Mouse (Mus musculus) olfactory bulb, adult 2 months (tissue): Measurements from ENCODE around the gene Trip6. TPM values are rescaled to one million over a fixed set of nuclear protein-coding genes. Genes with fewer than 3 reads are reported as not detected.

Experiments used
- H3K27ac ChIP-seq: fragments of 200-500 bp; 2 replicates; pipeline ENCODE4 v1.5.1; 2012; ENCODE audit warnings: low read depth, low read length; ENCODE audit not compliant: insufficient read depth
- H3K4me1 ChIP-seq: fragments of 200-500 bp; 2 replicates; pipeline ENCODE4 v1.6.1; 2012; ENCODE audit warnings: low read length; ENCODE audit not compliant: control insufficient read depth, insufficient read depth
- H3K4me3 ChIP-seq: fragments of 200-500 bp; 2 replicates; pipeline ENCODE4 v1.5.1; 2012; ENCODE audit warnings: mild to moderate bottlenecking, low read depth, low read length, moderate library complexity; ENCODE audit not compliant: insufficient read depth
- CTCF ChIP-seq: fragments of 200-500 bp; IDR thresholded peaks from 2 replicates; pipeline ENCODE4 v1.5.1; 2012; ENCODE audit warnings: low read depth, mild to moderate bottlenecking, low read length, moderate library complexity; ENCODE audit not compliant: insufficient read depth
- POLR2A ChIP-seq: fragments of 200-500 bp; IDR thresholded peaks from 2 replicates; pipeline ENCODE4 v1.6.1; 2012; ENCODE audit warnings: mild to moderate bottlenecking, low read depth, low read length, moderate library complexity; ENCODE audit not compliant: insufficient read depth
- WGBS: fragments of 180-500 bp; shearing (Covaris S2); methylation state at CpG from one replicate; pipeline ENCODE4 v1.1.7; 2018; 5-methylcytosine and 5-hydroxymethylcytosine counted together
- polyA plus RNA-seq: library from polyadenylated mRNA; stranded (reverse); fragments of >200 nt; gene quantifications from 2 replicates; pipeline ENCODE4 v1.2.4, GENCODE M21; 2012; ENCODE audit warnings: low replicate concordance; ENCODE audit not compliant: missing spikeins, insufficient read depth, insufficient read length

The Trip6 gene
- not detected in 2 replicates for polyA plus RNA-seq

DNA sequence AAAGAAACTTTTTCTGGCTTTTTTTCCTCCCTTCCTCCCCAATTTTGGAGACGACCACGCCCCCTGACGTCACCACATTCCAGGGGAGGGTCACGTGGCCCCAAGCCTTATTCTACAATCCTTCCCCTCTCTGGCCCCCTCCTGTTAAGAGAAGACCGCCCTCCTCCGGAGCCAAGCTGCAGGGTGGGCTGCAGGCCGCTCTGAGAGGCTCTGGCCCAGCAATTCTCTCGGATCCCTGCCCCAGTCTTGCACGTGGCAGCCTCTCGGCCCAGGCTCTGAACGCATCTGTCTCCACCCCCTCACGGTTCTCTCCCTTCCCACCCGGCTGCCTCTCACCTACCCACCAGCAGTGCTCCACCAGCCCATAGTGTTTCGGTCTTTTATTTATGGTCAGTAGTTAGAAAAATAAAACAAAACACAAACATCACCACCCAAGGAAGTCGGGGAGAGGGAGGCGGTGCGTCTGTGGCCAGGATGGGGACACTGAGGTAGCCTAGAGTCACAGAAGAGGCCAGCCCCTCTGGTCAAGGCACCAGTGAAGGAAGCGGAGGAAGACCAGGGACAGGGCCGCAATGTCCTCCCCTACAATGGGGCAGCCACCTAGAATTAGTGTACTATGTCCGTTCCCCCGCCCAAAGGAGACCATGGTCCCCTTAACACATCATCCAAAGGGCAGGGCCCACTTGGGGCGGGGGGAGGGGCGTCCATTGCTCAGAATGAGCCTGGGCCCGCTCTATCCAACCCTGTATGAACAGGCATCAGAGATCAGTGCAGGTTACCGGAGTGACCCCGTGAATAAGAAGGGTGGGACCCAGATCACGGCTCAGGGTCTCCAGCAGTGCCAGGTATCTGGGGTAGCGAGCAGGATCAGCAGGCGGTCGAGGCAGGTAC, at the start of gene Trip6:
Trip6 (minus strand) TSS at position 212 of the 891 bp plus-strand sequence.
- TF ChIP-seq POLR2A (no peak), CTCF (no peak)
- WGBS = 30% methylated on average over 30 of the region's 30 CpGs
- Histone ChIP-seq H3K27ac (peak within 1 kb of the TSS; percentile 40; the same call in 1 of the 2 replicates), H3K4me3 (peak within 1 kb of the TSS; percentile 44), H3K4me1 (peaks cover 16% of the 10 kb centered on the region)

DNA sequence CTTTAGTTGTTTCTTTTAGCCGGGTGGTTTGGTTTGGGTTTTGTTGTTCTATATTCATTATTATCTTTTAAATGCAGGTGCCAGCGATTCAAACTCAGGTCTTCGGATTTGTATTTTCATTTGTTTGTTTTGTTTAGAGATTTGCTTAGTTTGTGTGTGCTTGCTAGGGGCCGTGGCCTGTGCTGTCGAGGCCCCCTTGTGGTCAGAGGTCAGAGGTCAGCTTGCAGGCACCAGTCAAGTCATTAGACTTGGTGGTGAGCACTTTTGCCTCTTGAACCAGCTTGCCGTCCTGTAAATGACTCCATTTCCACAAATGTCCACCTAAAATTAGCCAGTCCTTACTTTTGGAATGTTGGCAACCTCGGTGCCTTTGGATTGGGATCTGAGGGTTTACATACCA, 44.2 kb upstream of the Trip6 start:
- H3K4me1 ChIP-seq = no peaks in the 10 kb centered on the region
- no peak overlapping the region for H3K4me3 ChIP-seq
- 42% methylated on average over 7 of the region's 7 CpGs for WGBS
- H3K27ac ChIP-seq = no peak overlapping the region
- TF ChIP-seq POLR2A = no peak
- no peak for TF ChIP-seq CTCF

DNA sequence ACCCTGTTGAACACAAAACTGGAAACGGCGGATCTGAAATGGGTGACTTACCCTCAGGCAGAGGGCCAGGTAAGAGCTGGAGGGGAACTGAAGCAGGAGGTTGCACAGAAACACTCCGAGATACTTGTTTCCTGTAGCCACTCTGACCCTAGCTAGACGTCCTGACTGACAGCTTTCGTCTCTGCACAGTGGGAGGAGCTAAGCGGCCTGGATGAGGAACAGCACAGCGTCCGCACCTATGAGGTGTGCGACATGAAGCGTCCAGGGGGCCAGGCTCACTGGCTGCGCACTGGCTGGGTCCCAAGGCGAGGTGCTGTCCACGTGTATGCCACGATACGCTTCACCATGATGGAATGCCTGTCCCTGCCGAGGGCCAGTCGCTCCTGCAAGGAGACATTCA, 39.9 kb upstream of the Trip6 start:
- H3K4me3 ChIP-seq = no peak overlapping the region
- 87% methylated on average over 17 of the region's 17 CpGs for WGBS
- H3K27ac ChIP-seq = no peak overlapping the region
- H3K4me1 ChIP-seq = peaks cover 13% of the 10 kb centered on the region
- TF ChIP-seq POLR2A (no peak), CTCF (no peak)

DNA sequence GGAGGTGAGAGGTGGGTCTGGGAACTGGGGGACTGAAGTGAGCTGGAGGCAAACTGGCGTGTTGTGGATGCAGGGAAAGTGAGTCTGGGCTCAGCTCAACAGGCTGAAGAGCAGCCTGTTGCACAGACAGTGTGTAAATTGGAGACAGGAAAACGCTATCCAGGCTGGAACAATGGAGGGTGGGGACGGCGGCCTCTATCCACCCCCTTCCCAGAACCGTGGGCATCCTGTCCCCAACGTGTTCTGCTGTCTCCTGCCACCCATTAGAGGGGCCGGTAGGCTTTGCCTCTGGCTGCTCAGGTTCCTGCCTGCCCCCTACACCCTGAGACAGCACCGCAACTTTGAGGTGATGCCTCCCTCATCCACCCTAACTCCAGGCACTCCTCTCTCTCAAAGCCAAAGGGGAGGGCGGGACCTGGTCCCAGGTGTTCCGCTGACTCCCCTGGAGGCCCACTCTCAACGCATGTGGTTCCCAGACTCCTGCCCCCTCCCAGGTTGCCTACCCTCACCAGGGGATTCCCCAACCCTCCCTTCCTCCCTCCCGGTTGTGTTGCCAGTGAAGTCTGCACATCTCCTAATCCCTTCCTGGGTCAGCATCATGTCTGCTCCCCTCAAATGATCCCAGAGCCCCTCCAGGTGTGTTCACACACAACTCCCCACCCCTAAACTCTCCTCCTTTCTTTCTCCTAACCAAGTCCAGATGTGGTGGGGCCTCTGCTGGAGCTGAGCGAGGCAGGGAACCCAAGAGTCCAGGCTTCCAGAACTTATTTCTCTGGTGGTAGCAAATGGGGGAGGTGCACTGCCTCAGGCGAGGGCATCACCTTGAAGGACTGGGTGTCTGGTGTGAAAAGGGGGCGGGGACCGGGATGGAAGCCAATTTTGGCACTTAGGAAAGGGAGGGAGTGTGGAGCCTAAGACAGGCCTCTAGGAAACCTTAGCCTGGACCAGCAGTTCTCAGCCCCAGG, 38.1 kb upstream of the Trip6 start:
- no peak for TF ChIP-seq POLR2A
- no peak for TF ChIP-seq CTCF
- Histone ChIP-seq H3K27ac (no peak overlapping the region), H3K4me1 (peaks cover 19% of the 10 kb centered on the region), H3K4me3 (no peak overlapping the region)
- 40% methylated on average over 16 of the region's 16 CpGs for WGBS

DNA sequence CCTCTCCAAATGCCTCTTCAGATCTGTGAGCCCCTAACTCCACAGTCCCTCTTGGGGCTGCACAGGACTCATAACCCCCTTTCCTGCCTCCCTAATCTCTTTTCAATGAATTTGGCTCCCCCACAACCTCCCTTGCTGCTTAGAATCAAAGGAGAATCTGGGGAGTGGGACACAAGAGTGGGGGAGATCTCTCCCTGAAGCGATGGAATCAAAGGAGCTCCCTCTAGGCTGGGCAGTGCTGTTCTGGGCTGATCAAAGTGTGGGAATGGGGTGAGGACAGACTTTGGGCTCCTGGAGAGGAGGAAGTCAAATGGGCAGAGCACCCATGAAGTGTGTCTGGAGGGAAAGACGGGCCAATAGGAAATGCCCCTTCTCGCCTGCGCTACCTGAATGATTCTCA, 37.2 kb upstream of the Trip6 start:
- Histone ChIP-seq H3K4me1 (peaks cover 19% of the 10 kb centered on the region), H3K4me3 (no peak overlapping the region), H3K27ac (no peak overlapping the region)
- 42% methylated on average over 4 of the region's 4 CpGs for WGBS
- TF ChIP-seq CTCF = no peak
- no peak for TF ChIP-seq POLR2A

DNA sequence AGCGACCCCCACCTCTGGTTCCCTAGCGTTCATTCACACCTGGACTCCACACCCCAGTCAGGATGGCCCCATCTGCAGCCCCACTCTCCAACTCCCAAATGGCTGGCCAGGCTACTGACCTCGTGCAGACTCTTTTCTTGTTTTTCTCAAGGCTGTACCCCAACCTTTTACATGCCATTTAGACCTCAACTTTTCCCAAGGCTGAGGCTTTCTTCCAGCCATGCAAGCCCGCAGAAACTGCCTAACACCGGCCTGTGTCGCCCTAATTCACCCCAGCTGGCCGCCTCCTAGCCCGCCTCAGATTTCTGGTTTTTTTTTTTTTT, 36.8 kb upstream of the Trip6 start:
- 32% methylated on average over 8 of the region's 8 CpGs for WGBS
- Histone ChIP-seq H3K4me3 (peak overlapping the region; percentile 49; the same call in 1 of the 2 replicates), H3K4me1 (peaks cover 19% of the 10 kb centered on the region), H3K27ac (no peak overlapping the region)
- TF ChIP-seq POLR2A (no peak), CTCF (no peak)

DNA sequence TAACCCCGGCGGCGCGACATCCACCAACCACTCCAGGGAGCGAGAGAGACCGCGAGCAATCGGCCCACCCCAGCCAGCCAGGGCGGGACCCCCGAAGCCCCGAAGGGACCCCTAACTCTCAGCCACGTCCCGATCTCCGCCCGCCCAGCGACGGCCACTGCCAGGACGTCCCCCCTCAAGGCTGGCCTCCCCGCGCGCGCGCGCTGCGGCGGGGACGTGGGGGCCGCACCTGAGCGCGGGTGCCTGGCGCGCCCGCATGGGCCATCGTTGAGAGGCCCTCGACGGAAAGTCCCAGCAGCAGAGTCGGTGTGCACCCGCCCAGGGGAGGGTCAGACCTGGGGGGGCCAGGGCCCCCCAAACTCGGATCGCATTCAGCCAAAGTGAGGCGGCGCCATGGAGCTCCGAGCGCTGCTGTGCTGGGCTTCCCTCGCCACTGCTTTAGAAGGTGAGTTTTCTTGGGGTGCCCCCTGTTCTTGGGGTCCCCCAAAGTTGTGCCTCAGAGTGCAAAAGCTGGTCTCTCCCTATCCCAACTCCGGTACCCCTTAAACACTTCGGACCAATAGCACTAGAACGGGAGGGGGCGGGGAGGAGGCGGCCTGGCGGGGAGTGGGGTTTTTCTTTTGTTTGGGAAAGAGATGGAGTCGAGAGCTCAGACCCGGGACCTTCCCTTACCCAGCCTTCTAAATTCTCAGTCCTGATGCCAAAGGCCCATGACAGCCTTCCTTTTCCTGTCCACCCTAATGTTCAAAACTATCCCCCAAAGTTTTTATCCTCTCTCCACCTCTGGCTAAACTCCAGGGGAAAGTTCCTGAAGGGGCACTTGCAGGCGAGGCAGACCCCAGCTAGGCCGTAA, 36.2 kb upstream of the Trip6 start:
- H3K4me3 ChIP-seq = peak overlapping the region; percentile 49
- no peak overlapping the region for H3K27ac ChIP-seq

More for the DNA sequence above, 36.2 kb upstream of the Trip6 start:
- WGBS = 2% methylated on average over 55 of the region's 55 CpGs
- no peak for TF ChIP-seq CTCF
- TF ChIP-seq POLR2A = no peak
- H3K4me1 ChIP-seq = peaks cover 19% of the 10 kb centered on the region
